Mouse (Mus musculus) MEL (cell line): ENCODE data around the gene Polr3b.

ENCODE experiments used
- CTCF ChIP-seq, 3 experiments: IDR thresholded peaks in 2 of 3; conservative IDR thresholded peaks in 1 of 3; 2 replicates each; pipeline ENCODE4 v1.5.1; 2011 to 2012; ENCODE audit warnings: low read length in 3 of 3, low read depth in 2 of 3, mild to moderate bottlenecking in 2 of 3, improper control_type of control experiment in 1 of 3, inconsistent platforms in 1 of 3, mixed read lengths in 1 of 3, moderate library complexity in 1 of 3; ENCODE audit not compliant: control insufficient read depth in 1 of 3, insufficient read depth in 1 of 3, poor library complexity in 1 of 3, severe bottlenecking in 1 of 3
- MAX ChIP-seq: IDR thresholded peaks from 2 replicates; pipeline ENCODE4 v1.6.1; 2011; ENCODE audit warnings: low read length, improper control_type of control experiment
- MEF2A ChIP-seq: IDR thresholded peaks from 2 replicates; pipeline ENCODE4 v1.6.1; 2014; ENCODE audit warnings: low read depth, mild to moderate bottlenecking, inconsistent platforms, low read length, improper control_type of control experiment; ENCODE audit not compliant: poor library complexity, insufficient replicate concordance, severe bottlenecking; ENCODE audit errors: extremely low read depth
- NELFE ChIP-seq: IDR thresholded peaks from 2 replicates; pipeline ENCODE4 v1.6.1; 2011; ENCODE audit warnings: low read depth, low read length, improper control_type of control experiment
- SMC3 ChIP-seq: IDR thresholded peaks from 2 replicates; pipeline ENCODE4 v1.6.1; 2011; ENCODE audit warnings: low read depth, low read length, improper control_type of control experiment

DNA sequence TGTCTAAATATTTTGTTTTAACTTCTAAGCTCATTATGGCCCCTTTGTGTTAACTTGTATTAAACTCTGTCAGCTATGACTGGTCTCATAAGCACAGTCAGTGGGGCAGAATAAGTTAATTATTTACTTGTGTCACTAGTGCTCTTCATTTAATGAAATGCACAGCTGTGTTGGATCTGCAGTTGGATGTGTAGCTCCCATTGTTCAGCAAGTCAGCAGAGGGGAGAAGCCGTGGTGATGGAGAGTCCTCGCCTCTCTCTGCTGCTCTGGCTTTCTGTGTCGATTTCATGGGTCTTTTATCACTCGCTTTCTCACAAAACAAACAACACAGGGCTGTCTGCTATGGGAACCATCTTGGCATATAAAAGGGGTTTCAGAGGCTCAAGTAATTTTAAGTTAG, 88.7 kb downstream of the Polr3b start:
- TF ChIP-seq SMC3 (no peak), MAX (no peak), MEF2A (no peak), NELFE (no peak), CTCF (IDR thresholded peaks at IDR 0.05 in 2 of 3, conservative IDR thresholded peaks at IDR 0.05 in 1 of 3; ENCODE audit: control insufficient read depth in 1 of 3, insufficient read depth in 1 of 3, low read depth in 2 of 3, low read length in 3 of 3, poor library complexity in 1 of 3, severe bottlenecking in 1 of 3) (no peak)
